Mouse (Mus musculus) large intestine, adult 2 months (tissue): ENCODE measurements around the gene Taar5. TPM values are rescaled to one million over a fixed set of nuclear protein-coding genes. Genes with fewer than 3 reads are reported as not detected.

ENCODE experiments used
- DNase-seq: peaks from one replicate; pipeline ENCODE4 v3.0.0-alpha.2; 2012; ENCODE audit warnings: low read depth, low spot score
- whole genome bisulfite sequencing: fragments of 180-500 bp; shearing (Covaris S2); methylation state at CpG from one replicate; pipeline ENCODE4 v1.1.7; 2018; 5-methylcytosine and 5-hydroxymethylcytosine counted together
- polyA plus RNA-seq: library from polyadenylated mRNA; depleted of rRNA; stranded (reverse); fragments of >200 nt; gene quantifications from 2 replicates; pipeline ENCODE4 v1.2.3, GENCODE M21; 2012; rRNA removed

Gene Taar5
- polyA plus RNA-seq, 1 experiment, result not detected

GRCm38 (mm10) chr10:24006442-24006841 is 35.9 kb downstream of the Taar5 start:
- no peak for DNase-seq
- WGBS, result 60% methylated on average over 1 of the region's 1 CpGs

DNA sequence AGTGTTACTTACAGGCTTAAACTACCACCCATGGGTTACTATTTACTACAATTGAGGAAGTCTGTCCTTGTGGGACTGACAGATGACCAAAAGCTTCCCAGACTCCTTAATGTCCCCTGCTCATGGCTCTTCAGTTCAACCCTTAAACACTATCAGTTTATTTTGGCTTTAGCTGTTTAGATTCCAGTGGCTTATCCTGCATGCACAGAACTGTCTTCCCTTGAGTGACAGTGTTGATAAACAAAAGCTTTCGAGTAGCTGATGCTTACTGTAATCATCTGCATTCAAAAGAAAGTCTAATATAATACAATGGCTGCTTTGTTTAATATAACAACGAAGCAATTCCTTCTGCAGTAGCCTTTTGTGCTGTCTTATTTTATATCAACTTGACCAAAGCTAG is 36.5 kb downstream of the Taar5 start:
- WGBS, result 53% methylated on average over 2 of the region's 2 CpGs
- no peak for DNase-seq

- 86% methylated on average over 1 of the region's 1 CpGs for WGBS
- DNase-seq, result no peak
These were observed 37.6 kb downstream of the Taar5 start for GRCm38 (mm10) chr10:24008143-24008542.

Other genes with a start within 250 kb of the Taar5 start
- 1,645 and 1,976 TPM in 2 replicates for gene Rps12, start 183.4 kb upstream of the Taar5 start, polyA plus RNA-seq
- gene Slc18b1, start 173.7 kb upstream of the Taar5 start, polyA plus RNA-seq, result 21.6 and 37.4 TPM in 2 replicates
- gene Vnn3, start 119.2 kb upstream of the Taar5 start, polyA plus RNA-seq, result 0.29 and 0.71 TPM in 2 replicates
- gene Vnn1, start 76.0 kb upstream of the Taar5 start, polyA plus RNA-seq, result 58.1 and 174 TPM in 2 replicates
- not detected in 2 replicates for gene Taar1, start 50.4 kb upstream of the Taar5 start, polyA plus RNA-seq
- not detected in 2 replicates for gene Taar2, start 32.1 kb upstream of the Taar5 start, polyA plus RNA-seq
- gene Taar3, start 21.1 kb upstream of the Taar5 start, polyA plus RNA-seq, result not detected in 2 replicates
- gene Taar4, start 10.2 kb upstream of the Taar5 start, polyA plus RNA-seq, result not detected in 2 replicates
- gene Taar6, start 14.9 kb downstream of the Taar5 start, polyA plus RNA-seq, result not detected in 2 replicates
- gene Taar7a, start 22.8 kb downstream of the Taar5 start, polyA plus RNA-seq, result not detected in 2 replicates
- not detected in 2 replicates for gene Taar7b, start 29.2 kb downstream of the Taar5 start, polyA plus RNA-seq
- not detected in 2 replicates for gene Taar7d, start 56.5 kb downstream of the Taar5 start, polyA plus RNA-seq
- gene Taar7e, start 66.9 kb downstream of the Taar5 start, polyA plus RNA-seq, result not detected in 2 replicates
- not detected in 2 replicates for gene Taar7f, start 78.8 kb downstream of the Taar5 start, polyA plus RNA-seq
- gene Taar8a, start 105.8 kb downstream of the Taar5 start, polyA plus RNA-seq, result not detected in 2 replicates
- gene Taar8b, start 121.6 kb downstream of the Taar5 start, polyA plus RNA-seq, result not detected in 2 replicates
- gene Taar8c, start 131.2 kb downstream of the Taar5 start, polyA plus RNA-seq, result not detected in 2 replicates
- not detected in 2 replicates for gene Taar9, start 138.8 kb downstream of the Taar5 start, polyA plus RNA-seq
- 71.2 and 112 TPM in 2 replicates for gene Stx7, start 178.6 kb downstream of the Taar5 start, polyA plus RNA-seq